Mouse (Mus musculus) macrophage (primary cell): Measurements from ENCODE around the gene Prkca. TPM values are rescaled to one million over a fixed set of nuclear protein-coding genes. Genes with fewer than 3 reads are reported as not detected.

ENCODE experiments used
- H3K27ac ChIP-seq: fragments of 350-480 bp; formaldehyde crosslinking; 2 replicates; pipeline ENCODE4 v1.9.0; 2021
- H3K36me3 ChIP-seq: fragments of 350-480 bp; formaldehyde crosslinking; 2 replicates; pipeline ENCODE4 v1.9.0; 2021; ENCODE audit errors: inconsistent target
- H3K4me3 ChIP-seq: fragments of 350-480 bp; formaldehyde crosslinking; 2 replicates; pipeline ENCODE4 v1.9.0; 2021; ENCODE audit errors: inconsistent target
- H3K79me2 ChIP-seq: fragments of 350-480 bp; formaldehyde crosslinking; 2 replicates; pipeline ENCODE4 v1.9.0; 2021; ENCODE audit errors: inconsistent target
- WGBS: methylation state at CpG from one replicate; pipeline ENCODE4 v1.1.7; 2026; ENCODE audit warnings: inconsistent platforms; ENCODE audit not compliant: missing documents; 5-methylcytosine and 5-hydroxymethylcytosine counted together
- polyA plus RNA-seq: library from polyadenylated mRNA; stranded (reverse); fragments of 250-400 nt; gene quantifications from 3 replicates; pipeline ENCODE4 v1.2.4, GENCODE M21; 2018; ENCODE audit warnings: inconsistent platforms

The Prkca gene
- polyA plus RNA-seq, 1 experiment from 2014 or later: 1.8 TPM

DNA sequence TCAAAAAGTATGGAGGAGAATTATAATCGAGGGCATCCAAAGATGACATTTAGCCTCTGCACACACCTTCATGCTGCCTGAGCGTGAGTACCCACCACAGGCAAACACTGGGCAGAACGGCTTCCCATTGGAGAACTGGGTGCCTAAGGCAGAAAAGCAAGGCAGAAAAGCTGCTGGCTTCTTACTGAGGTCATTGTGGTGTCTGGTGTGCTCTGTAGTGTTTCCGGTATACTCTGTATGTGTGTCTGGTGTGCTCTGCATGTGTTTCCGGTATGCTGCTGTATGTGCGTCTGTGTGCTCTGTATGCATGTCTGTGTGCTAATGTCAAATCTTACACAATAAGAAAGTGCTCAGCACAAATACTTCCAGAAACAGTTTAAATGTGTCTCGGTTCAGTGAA, 127.7 kb downstream of the Prkca start:
- H3K27ac ChIP-seq: no peak overlapping the region
- no peaks in the 10 kb centered on the region for H3K36me3 ChIP-seq
- WGBS: 97% methylated on average over 7 of the region's 7 CpGs
- H3K79me2 ChIP-seq: no peaks in the 10 kb centered on the region
- no peak overlapping the region for H3K4me3 ChIP-seq

- H3K27ac ChIP-seq: no peak overlapping the region
- H3K36me3 ChIP-seq: no peaks in the 10 kb centered on the region
- no peak overlapping the region for H3K4me3 ChIP-seq
- H3K79me2 ChIP-seq: no peaks in the 10 kb centered on the region
- WGBS: 66% methylated on average over 8 of the region's 8 CpGs
These were observed 128.3 kb downstream of the Prkca start for GRCm38 (mm10) chr11:108215466-108215865.

- no peaks in the 10 kb centered on the region for H3K36me3 ChIP-seq
- 28% methylated on average over 11 of the region's 11 CpGs for WGBS
- no peak overlapping the region for H3K4me3 ChIP-seq
- no peak overlapping the region for H3K27ac ChIP-seq
- no peaks in the 10 kb centered on the region for H3K79me2 ChIP-seq
These were observed 129.1 kb downstream of the Prkca start for GRCm38 (mm10) chr11:108214521-108215223.

DNA sequence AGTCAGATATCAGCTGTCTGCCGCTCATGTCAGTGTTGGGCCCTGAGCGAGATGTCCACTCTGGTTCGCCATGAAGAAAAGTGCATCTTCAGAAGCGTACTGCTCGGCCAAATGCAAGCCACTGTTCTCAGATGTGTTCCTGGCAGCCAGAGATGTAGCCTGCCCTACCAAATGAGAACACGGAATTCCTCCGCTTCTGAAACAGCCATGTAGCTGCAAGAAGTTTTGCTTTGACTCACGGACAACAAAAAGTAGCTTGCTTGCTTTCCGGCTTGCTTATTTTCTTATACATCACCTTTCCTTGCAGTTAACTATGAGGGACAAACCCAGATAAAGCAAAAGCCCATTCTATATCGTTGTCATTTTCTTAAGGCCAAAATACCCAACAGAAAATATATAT, 129.9 kb downstream of the Prkca start:
- 93% methylated on average over 10 of the region's 10 CpGs for WGBS
- Histone ChIP-seq H3K27ac (no peak overlapping the region), H3K4me3 (no peak overlapping the region), H3K79me2 (no peaks in the 10 kb centered on the region), H3K36me3 (no peaks in the 10 kb centered on the region)

- 95% methylated on average over 5 of the region's 5 CpGs for WGBS
- Histone ChIP-seq H3K4me3 (no peak overlapping the region), H3K27ac (no peak overlapping the region), H3K36me3 (no peaks in the 10 kb centered on the region), H3K79me2 (no peaks in the 10 kb centered on the region)
These were observed 131.1 kb downstream of the Prkca start for GRCm38 (mm10) chr11:108212638-108213037.

DNA sequence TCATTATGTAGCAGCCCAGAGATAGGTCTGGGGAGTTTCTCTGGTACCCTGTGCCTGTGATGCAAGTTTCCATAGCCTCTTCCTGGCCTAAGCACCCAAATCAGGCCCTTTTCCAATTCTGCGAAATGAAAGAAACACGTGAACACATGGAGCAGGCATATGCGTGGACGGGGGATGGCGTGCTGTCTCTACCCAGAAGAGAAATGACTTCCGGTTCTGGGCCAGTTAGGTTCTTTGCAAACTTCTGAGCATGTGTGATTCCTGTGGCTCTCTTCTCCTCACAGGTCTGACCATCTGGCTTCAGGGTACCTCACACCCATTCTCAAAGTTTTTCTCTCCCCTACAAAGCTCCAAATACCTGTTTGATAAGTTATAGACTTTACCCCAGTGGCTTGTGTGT, 131.7 kb downstream of the Prkca start:
- H3K27ac ChIP-seq: no peak overlapping the region
- H3K36me3 ChIP-seq: no peaks in the 10 kb centered on the region
- WGBS: 96% methylated on average over 6 of the region's 6 CpGs
- H3K4me3 ChIP-seq: no peak overlapping the region
- no peaks in the 10 kb centered on the region for H3K79me2 ChIP-seq

GRCm38 (mm10) chr11:108210749-108211148, 133.0 kb downstream of the Prkca start:
- WGBS: 84% methylated on average over 7 of the region's 7 CpGs
- H3K36me3 ChIP-seq: no peaks in the 10 kb centered on the region
- H3K79me2 ChIP-seq: no peaks in the 10 kb centered on the region
- H3K27ac ChIP-seq: no peak overlapping the region
- no peak overlapping the region for H3K4me3 ChIP-seq

- H3K4me3 ChIP-seq: no peak overlapping the region
- 83% methylated on average over 2 of the region's 2 CpGs for WGBS
- no peak overlapping the region for H3K27ac ChIP-seq
- H3K36me3 ChIP-seq: no peaks in the 10 kb centered on the region
- H3K79me2 ChIP-seq: no peaks in the 10 kb centered on the region
These were observed 137.1 kb downstream of the Prkca start for GRCm38 (mm10) chr11:108206602-108207001.

DNA sequence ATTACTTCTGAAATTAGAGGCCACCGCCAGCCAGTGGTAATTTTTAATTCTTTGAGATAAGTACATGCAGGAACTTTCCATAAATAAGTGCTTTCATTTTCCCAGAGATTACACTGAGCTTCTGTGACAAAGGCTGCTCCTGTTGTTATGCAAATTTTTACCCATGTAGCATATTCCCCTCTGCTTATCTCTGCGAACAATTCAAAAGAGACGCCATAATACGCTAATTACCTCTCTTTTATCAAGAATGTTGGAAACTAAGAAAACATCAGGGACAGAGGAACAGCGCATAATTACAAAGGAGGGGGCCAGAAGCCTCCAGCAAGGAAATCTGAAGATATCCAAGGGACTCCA, 138.9 kb downstream of the Prkca start:
- Histone ChIP-seq H3K27ac (no peak overlapping the region), H3K4me3 (no peak overlapping the region), H3K79me2 (no peaks in the 10 kb centered on the region), H3K36me3 (no peaks in the 10 kb centered on the region)
- 93% methylated on average over 4 of the region's 5 CpGs for WGBS

DNA sequence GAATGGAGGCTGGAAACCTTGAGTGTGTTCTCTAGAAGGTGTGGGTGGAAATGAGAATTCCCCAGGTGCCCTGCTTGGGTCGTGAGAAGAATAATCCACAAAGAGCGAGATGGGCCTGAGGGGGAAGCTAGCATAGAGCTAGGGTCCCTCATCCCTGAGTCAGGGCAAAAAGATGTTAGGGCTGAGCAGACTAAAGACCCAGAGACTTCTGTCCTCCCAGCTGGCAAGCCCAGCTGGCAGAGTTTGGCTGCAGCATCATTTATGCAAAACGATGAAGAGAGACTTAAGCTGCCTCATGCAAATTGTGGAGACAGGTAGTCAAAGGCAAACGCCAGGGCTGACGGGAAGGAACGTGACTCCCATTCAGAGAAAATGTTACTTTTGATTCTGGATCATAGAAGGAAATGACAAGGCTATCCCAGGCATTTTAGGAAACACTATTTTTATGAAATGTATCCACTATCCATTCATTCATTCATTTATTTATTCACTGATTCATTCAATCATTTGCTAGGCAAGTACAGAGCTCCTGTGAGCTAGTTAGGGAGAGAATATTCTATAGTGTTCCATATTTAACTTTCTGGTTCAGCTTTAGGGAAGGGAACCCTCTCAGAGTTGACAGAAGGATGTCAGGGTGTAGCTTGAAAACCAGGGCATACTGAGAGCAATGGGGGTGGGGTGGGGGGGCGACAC, 139.4 kb downstream of the Prkca start:
- Histone ChIP-seq H3K79me2 (no peaks in the 10 kb centered on the region), H3K4me3 (no peak overlapping the region), H3K27ac (no peak overlapping the region), H3K36me3 (no peaks in the 10 kb centered on the region)
- 93% methylated on average over 6 of the region's 7 CpGs for WGBS

GRCm38 (mm10) chr11:108202835-108203234, 140.9 kb downstream of the Prkca start:
- Histone ChIP-seq H3K79me2 (no peaks in the 10 kb centered on the region), H3K27ac (no peak overlapping the region), H3K4me3 (no peak overlapping the region), H3K36me3 (no peaks in the 10 kb centered on the region)
- WGBS: 97% methylated on average over 7 of the region's 7 CpGs

- WGBS: 92% methylated on average over 14 of the region's 15 CpGs
- Histone ChIP-seq H3K4me3 (no peak overlapping the region), H3K79me2 (no peaks in the 10 kb centered on the region), H3K27ac (no peak overlapping the region), H3K36me3 (no peaks in the 10 kb centered on the region)
These were observed 142.8 kb downstream of the Prkca start for GRCm38 (mm10) chr11:108200679-108201586.

- Histone ChIP-seq H3K36me3 (no peaks in the 10 kb centered on the region), H3K79me2 (no peaks in the 10 kb centered on the region), H3K27ac (no peak overlapping the region), H3K4me3 (no peak overlapping the region)
- 92% methylated on average over 4 of the region's 4 CpGs for WGBS
These were observed 144.2 kb downstream of the Prkca start for GRCm38 (mm10) chr11:108199429-108199985.

DNA sequence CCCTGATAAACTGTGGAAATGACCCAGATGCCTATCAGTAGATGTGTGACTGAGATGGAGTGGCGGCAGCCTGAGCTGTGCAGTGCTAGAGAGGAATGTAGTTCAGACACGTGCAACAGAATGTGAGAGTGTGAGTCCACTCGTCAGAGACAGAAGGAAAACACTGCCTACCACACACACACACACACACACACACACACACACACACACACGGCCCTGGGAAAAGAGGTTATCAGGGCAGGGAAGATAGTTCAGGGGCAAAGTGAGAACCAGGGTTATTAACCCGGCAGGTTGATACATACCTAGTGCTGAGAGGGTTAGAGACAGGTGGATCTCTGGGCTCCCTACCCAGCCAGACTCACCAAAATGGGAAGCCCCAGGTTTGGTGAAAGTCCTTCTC, 145.1 kb downstream of the Prkca start:
- Histone ChIP-seq H3K79me2 (no peaks in the 10 kb centered on the region), H3K27ac (no peak overlapping the region), H3K36me3 (no peaks in the 10 kb centered on the region), H3K4me3 (no peak overlapping the region)
- 90% methylated on average over 4 of the region's 5 CpGs for WGBS
